Mouse (Mus musculus): ENCODE data around the gene Gm21746.
"Not testable (repeated sequence)": the region's sequence is repeated elsewhere in the genome, so short reads cannot be mapped to it uniquely, and the experiment has no call there.

Gene Gm21746

GRCm38 (mm10) chrY:6237895-6238294 lies at the start of gene Gm21746:
TSS of gene Gm21746 (minus strand) at chrY:6237995.
- not testable (repeated sequence) for DNase-seq

GRCm38 (mm10) chrY:6266798-6267197 lies 29.0 kb upstream of the Gm21746 start, which contains the start of gene Gm20873:
TSS of gene Gm20873 (plus strand) at chrY:6267098.
- DNase-seq, result not testable (repeated sequence)
